Mouse (Mus musculus): Measurements from ENCODE around the gene Gm29776.

DNA sequence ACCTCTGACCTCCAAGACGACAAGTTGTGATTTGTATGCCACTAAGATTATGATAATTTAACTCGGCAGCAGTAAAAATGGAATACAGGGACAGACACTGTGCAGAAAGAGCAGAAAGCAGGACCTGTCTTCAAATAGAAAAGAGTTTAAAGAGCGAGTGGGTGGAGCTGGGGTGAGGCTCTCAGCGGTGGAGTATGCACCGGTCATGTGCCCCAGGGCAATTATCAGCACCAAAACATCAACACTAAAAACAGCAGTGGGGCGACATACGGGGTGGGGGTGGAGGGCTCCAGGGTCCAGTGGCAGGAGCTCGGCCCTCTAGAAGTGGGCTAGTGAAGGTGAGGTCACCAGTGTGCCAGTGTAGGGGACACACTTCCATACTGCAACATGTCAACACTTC, 45.8 kb upstream of the Gm29776 start:
- TF ChIP-seq CTCF (IDR thresholded peaks at IDR 0.05; ENCODE audit: low read depth, low read length), result no peak
- no peak for TF ChIP-seq POLR2A (IDR thresholded peaks at IDR 0.05; ENCODE audit: extremely low read depth, insufficient read depth, low read length)
